Mouse (Mus musculus) urinary bladder, postnatal 4 days (tissue): Measurements from ENCODE around the gene Rspry1.

Experiments
- DNase-seq, 2 experiments: peaks; one replicate each; pipeline ENCODE4 v3.0.0; 2021 to 2022; ENCODE audit warnings: low spot score in 2 of 2

The Rspry1 gene

DNA sequence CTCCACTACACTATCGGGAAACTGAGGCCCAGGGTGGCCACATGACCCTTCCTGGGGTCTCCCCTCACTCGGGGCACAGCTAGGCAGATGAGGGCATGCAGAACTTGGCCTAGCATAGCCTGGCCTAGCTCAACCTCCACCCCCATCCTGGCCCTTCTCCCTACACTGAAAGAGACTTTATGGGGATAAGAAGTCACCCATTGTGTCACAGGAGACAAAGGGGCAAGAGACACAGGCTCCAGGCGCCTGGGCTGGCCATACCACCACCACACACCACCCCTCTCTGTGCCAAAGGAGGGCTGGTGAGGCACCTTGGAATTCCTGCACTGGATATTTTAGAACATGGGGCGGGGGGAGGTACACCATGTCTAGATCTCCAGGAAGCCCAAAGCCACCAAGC lies 82.5 kb downstream of the Rspry1 start:
- no peak for DNase-seq

- DNase-seq: no peak
Observed at GRCm38 (mm10) chr8:94685953-94686352, 84.2 kb downstream of the Rspry1 start.

DNA sequence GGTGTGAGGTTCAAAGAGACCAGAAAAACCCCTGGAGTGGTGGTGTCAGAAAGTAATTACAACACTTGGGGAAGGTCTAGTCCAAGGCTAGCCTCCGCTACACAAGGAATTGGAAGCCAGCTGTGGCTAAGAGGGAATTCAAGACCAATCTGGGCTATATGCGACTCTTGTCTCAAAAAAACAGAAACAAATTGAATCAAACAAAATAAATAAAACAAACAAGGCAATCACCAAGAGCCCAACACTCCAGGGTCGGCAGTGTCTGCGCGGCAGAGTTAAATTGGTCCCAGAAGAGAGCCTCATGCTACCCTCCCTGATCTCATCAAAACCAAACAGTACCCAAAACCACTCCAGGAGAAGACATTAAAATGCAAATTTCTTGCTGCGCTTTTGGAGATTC lies 93.0 kb downstream of the Rspry1 start:
- no peak for DNase-seq

GRCm38 (mm10) chr8:94695341-94695993 lies 93.7 kb downstream of the Rspry1 start:
- no peak for DNase-seq

- peak in 1 of 2 experiments; percentile 55 for DNase-seq
Observed at GRCm38 (mm10) chr8:94695994-94696384, 94.3 kb downstream of the Rspry1 start, which contains the start of gene Pllp. Gene Pllp (minus strand): TSS chr8:94696278.

- peak in 1 of 2 experiments; percentile 39 for DNase-seq
Observed at GRCm38 (mm10) chr8:94696566-94696965, 94.8 kb downstream of the Rspry1 start.

DNA sequence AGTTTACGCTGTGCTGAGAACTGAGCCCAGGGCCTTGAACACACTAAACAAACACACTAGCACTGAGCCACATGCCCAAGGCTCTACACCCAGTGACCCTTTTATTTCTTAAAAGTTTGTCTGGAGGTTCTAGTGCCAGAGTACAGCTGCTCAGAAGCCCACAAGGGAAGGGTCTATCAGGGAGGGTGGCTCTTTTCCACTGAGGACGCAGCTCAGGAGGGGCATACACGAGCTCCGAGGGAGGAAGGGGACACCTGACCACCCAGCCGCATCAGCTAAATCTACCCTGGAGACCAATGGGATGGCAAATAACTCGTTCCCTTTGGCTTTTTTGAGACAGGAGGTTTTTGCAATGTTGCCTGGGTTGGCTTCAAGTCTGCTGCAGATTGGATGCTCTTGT lies 96.2 kb downstream of the Rspry1 start:
- no peak for DNase-seq

- DNase-seq: no peak
Observed at GRCm38 (mm10) chr8:94699366-94699765, 97.6 kb downstream of the Rspry1 start.

DNA sequence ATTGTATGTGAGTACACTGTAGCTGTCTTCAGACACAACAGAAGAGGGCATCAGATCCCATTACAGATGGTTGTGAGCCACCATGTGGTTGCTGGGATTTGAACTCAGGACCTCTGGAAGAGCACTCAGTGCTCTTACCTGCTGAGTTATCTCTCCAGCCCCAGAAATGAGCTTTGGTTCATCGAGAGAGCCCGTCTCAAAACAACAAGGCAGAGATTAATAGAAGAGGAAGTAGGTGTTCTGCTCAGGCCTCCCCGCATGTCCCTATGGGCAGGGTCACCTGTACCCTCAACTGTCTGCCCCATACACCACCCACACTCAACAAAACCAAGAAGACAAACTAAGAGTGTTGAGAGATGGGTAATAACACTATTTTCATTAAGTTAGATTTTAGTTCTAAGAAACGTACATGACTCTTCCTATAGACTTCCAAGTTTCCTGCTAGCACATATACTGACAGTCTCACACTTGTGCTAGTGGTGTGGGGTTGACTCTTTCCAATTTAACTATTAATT lies 98.7 kb downstream of the Rspry1 start:
- DNase-seq: no peak

GRCm38 (mm10) chr8:94702156-94702555 lies 100.4 kb downstream of the Rspry1 start:
- DNase-seq: no peak

- DNase-seq: peak; percentile 72 to 77
Observed at GRCm38 (mm10) chr8:94702844-94703813, 101.4 kb downstream of the Rspry1 start.

- peak; percentile 92 to 96 for DNase-seq
Observed at GRCm38 (mm10) chr8:94703972-94704668, 102.4 kb downstream of the Rspry1 start.

DNA sequence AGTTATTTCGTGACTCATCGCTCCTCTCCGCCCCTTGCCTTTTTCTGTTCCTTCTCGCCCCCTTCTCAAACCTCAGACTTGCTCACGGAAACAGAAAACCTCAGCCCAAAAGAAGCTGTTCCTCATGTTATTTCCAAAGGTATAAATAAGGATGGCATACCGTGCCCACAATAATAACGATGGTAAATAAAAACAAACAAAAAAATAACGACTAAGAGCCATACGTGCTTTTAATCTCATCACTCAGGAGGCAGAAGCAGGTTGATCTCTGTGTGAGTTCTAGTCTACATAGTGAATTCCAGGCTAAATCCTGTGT lies 102.9 kb downstream of the Rspry1 start:
- no peak for DNase-seq

DNA sequence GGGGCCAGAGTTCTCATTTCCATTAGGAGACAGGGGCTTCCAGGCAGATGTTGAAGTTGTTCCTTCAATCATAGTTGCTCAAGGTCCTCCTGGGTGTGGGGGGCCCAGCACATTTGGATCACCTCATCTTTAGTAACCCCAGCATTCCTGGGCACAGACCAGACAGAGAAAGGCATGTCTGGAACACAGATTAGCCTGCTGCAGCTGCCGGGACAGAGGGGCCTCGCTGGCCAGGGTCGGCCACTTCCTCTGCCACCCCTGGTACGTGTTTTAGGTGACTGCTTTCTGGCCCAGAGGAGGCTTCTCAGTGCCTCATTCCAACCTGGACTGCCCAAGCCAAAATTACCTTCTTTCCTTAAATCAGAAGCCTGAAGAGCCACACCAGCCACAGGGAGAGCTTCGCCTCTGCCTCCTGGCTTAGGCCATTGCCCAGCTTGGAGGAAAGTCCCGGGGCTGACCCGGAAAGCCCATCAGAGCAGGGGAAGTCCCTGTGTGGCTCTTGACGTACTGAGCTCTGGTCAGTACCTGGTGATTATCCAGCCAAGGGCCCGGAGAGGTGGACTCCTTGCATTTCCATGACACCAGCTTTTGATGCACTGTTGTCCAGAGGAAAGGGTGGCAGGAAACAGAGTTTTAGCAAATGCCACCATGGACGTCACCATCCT lies 104.0 kb downstream of the Rspry1 start:
- DNase-seq: no peak

DNA sequence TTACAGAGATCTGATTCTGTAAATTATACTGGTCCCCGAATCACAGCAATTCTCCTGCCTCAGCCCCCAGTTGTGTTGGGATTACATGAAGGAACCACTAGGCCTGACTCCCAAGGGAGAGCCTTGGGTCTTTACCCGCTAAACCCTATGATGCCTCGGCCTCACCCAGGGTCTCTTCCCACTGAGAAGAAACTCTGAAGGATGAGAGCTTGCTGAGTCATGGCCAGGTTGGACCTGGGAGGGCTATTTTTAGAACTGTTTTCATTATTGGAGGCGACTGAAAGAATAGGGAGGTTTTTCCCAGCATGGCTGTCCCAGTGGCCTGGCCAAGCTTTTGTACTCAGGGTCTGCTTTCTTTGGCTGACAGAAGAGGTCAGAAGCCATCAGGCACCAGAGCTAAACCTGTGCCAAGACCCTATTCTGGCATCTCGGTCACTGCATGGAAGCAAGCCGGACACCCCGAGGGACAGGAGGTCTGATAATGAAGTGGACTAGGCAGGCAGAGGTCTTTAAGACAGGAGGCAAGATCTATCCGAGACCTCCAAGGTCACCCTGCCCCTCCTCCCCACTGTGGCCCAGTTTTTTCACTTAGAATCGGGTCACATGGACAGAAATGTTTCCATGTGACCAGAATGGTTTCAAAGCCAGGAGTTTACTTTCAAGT lies 105.1 kb downstream of the Rspry1 start:
- DNase-seq: no peak
